Mouse (Mus musculus): ENCODE data around the gene Ppp1r16b.

Gene Ppp1r16b

DNA sequence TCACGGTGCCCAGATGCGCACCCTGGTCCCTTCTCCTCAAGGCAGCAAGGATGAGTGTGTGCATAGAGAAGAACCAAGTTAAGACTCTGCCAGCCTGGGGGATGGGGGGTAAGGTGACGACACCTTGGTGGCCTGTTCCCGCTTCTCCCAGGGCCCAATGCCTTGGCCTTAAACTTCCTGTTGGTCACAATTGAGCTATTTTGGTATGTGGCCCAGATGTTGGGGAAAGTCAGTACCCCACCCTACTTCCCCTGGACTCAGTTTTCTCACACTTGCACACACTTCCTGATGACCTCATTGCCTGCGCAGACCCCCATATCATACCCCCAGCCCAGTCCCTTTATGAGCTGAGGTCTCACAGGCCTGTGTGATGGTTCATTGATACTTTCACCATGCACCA is 23.9 kb downstream of the Ppp1r16b start:
- 80% methylated on average over 5 of the region's 5 CpGs for WGBS

DNA sequence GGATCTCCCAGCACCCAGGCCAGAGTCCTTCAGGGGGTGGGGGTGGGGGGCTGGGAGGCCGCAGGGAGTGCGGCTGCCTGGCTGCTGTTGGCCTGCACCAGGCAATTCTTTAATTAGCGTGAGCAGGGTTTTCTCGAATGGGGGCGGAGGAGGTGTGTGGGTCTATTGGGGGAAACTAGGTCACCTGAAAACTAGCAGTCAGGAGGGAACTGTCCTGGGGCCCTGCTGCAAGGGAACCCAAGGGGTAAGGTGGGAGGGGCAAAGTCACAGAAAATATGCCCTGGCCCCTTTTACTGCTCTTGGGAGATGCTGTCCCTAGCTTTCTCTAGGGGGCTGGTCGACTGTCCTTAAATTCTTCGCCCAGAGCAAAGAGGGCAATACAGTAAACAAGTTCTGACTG is 24.4 kb downstream of the Ppp1r16b start:
- 28% methylated on average over 7 of the region's 7 CpGs for WGBS

DNA sequence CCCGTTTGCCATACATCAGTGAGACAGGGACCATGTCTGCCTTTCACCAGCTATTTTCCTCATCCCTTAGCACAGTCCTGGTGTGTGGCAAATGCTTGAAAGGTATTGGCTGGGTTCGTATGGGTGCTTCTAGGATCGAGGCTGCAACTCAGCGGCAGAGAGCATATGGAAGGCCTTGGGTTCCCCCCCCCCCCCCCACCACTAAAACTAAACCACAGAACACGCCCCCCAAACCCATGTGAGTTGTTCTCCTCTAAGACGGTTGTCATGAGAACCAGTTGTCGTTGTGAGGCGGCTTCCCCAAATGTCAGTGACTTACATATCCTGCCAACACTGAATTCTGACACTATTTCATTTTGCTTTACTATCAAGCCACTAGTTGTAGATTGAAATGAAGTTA is 24.9 kb downstream of the Ppp1r16b start:
- WGBS: 24% methylated on average over 8 of the region's 8 CpGs

DNA sequence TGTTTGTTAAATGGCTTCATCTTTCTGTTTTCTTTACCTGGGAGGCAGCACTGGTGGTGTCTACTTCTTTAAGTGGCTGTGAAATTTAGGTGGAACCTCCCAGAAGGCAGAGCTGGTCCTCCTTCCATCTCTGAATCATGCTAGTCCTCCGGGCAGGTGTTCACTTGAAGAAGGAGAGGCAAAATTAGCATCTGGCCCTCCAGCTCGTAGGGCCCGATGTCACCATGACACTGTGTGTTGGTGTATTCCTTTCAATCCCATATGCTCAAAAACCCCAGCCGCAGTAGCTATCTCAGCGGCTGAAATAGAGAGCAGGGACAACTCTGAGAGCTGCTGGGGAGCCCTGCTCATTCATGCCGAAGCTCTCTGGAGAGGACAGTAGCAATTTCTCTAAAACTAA is 27.0 kb downstream of the Ppp1r16b start:
- 34% methylated on average over 6 of the region's 6 CpGs for WGBS

DNA sequence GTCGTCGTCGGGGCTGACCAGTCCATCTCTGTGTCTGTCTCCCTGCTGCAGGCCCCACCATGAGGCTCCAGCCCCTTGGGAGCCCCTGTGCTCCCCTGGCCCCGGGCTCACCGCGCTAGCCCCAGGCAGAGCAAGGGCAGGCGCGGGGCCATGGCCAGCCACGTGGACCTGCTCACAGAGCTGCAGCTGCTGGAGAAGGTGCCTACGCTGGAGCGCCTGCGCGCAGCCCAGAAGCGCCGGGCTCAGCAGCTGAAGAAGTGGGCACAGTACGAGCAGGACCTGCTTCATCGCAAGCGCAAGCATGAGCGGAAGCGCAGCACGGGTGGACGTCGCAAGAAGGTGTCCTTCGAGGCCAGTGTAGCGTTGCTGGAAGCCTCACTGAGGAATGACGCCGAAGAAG is 30.6 kb downstream of the Ppp1r16b start:
- WGBS: 72% methylated on average over 27 of the region's 27 CpGs

DNA sequence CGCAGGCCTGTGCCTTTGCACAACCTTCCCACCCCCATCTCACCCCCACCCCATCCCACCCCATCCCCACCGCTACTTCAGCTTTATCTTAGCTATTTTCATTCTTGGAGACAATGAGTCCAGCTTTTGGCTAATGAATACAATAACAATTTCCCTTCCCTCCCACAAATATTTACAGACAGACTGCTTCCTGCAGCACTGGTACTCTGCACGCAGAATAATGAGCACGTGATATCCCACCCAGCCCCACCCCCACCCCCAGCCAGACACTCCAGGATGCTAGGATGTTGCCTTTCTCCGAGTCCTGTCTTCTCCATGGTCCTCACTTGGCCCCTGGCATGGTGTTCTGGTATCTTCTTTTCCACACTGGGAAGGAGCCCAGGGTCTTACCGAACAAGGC is 31.3 kb downstream of the Ppp1r16b start:
- 77% methylated on average over 6 of the region's 6 CpGs for WGBS

DNA sequence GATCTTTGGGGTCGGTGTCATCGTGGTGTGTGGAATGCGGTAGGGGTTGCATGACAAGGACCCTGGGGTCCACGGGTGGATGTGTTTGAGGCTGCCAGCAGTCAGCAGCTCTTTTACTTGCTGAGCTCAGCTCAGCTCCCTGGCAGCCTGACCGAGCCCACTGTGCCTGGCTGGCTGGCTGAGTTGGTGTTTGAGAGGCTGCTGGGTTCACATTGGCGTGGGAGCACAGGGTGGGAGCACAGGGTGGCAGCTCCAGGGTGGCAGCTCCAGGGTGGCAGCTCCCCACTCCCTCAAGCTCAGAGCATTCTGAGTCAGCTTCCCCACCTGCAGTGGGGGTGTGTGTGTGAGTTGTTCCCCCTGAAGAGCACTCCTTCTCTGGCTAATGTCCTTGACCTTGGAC is 34.7 kb downstream of the Ppp1r16b start:
- 57% methylated on average over 6 of the region's 6 CpGs for WGBS

DNA sequence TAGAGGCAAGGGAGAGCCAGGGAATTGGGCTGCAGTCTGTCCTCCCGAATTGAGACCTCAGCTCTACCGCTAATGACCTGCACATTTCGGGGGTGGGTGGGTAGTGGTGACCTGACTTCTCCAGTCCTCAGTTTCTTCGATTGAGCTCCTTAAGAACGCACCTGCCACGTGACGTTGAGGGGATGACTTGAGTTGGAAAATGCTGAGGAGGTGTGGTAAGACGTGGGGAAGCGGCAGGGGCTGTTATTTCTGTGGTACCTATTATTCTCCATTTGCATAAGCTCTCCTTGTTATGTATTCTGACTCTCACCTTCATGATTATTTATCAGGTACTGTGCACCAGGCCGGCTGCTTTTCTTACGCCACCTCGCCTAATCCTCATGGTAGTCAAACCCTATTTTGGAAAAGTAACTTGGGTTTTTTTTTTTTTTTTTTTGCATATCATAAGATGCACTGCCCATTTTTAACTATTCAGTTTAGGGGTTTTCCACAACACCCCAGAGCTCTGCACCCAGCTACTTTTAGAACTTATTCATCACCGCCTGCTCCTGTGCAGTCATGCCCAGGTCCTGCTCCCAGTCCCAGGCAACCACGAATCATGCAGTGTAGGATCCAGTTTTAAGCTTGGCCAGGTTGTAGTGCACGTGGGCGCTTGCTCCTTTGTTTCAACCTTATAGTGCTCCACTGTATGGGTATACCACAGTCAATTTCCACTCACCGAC is 35.5 kb downstream of the Ppp1r16b start:
- 78% methylated on average over 17 of the region's 17 CpGs for WGBS

DNA sequence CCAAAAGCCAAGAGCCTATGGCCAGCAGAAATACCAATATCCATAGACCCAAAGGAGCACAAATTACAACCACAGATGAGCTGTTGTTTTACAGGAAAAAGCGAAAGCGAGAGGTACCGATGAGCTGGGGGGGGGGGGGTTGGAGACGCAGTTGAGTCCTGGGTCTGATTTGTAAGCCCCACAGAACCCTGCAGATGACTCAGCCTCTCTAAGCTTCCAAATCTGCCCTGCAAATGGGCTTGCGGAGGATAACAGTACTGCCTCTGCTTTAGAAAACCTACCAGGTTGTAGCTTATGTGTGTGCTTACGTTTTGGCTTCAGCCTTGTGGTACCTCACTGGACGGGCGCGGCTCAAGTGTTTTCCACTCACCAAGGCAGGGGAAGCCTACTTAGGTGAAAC is 36.3 kb downstream of the Ppp1r16b start:
- 55% methylated on average over 9 of the region's 9 CpGs for WGBS

DNA sequence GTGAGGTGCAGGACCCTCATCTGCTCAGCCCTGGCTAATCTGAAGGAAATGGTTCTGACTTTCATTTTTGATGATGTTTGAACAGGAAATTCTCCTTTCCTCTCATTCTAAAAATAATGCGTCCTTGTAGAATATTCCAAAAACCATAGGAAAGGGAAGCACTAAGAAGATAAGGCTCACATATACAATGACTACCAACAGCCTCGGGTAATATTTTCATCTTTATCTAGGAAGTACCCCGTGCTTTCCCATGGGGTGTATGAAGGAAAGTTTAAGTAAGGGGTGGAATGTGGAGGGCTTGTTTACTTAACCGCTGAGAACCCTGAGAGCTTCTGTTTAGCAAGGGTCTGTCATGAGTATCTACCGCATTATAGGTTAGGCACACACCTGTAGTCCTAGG is 37.0 kb downstream of the Ppp1r16b start:
- WGBS: 62% methylated on average over 5 of the region's 5 CpGs

DNA sequence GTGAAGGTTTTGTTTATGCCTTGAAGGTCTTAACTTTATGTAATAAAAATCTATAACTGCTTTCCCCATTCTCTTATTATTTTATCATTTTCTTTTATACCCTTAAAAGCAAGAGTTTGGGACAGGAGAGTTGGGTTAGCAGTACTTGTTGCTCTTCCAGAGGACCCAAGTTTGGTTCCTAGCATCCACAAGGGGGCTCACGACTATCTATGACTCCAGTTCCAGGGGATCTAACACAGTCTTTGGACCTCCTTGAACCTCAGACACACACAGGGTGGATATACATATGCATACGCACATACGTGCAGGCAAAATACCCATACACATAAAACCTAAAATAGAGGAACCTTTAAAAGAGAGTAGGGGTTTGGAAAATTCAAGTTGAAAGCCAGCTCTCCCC is 39.5 kb downstream of the Ppp1r16b start:
- 70% methylated on average over 3 of the region's 3 CpGs for WGBS

DNA sequence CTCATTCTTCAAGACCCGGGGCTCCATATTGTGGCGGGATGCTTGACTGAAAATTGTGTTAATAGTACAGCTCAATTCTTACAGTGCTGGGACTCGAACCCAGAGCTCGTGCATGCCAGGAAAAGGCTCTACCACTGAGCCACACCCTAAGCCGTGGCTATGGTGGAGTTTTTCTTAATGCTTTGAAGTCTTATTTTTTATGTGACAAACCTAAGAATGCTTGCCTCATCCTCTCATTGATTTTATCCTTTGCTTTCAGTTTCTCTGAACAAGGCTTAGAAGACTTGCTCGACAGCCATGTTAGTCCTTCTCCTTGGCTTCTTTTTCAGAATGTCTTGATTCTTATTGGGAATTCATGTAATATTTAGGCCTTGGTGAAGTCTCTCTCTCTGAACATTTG is 40.3 kb downstream of the Ppp1r16b start:
- 87% methylated on average over 6 of the region's 6 CpGs for WGBS

DNA sequence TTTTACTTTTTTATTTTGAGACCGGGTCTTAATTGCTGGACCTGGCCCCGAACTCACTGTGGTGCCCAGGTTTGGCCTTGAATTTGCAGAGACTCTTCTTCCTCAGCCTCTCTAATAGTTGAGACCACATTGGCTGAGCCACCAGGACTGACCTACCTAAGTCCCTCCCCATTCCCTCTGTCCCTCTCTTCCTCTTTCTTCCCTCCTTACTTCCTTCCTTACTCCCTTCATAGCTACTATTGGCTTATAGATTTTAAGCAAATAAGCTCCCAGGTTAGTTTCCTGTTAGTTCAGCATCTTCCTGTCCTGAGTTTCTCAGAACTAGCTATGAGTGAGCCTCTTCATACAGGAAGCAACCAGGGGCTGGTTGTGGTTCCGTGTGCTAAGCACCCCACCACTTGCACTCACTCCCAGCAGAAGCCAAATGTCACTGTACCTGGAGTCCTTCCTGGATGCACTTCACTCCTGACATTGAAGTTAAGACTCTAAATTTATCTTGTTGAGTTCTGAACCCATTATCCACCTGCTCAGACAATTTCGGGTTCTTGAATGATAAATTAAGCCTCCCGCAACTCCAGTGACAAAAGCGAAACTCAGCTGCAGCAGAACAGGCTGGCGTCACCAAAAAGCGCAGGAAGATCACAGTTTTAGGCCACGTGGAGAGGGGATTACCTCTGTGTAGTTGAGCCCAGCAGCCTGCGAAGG is 41.7 kb downstream of the Ppp1r16b start:
- WGBS: 77% methylated on average over 10 of the region's 10 CpGs

DNA sequence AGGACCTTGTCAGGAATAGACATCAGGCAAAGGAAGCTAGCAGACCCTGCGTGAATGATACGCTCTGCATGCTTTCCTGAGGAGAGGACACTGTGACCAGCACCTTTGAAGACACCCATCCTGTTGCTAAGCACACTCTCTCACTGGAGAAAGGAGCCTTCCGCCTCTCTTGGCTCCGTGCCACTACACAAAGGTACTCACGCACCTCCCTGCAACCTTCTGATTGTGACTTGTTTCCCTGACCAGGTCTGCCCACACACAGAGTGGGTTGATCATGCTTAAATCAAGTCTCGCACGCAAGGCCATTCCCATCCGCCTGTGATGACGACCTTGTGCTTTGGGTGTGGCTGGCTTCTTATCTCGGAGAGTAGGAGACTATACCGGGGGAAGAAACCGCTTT is 42.9 kb downstream of the Ppp1r16b start:
- 69% methylated on average over 12 of the region's 12 CpGs for WGBS

DNA sequence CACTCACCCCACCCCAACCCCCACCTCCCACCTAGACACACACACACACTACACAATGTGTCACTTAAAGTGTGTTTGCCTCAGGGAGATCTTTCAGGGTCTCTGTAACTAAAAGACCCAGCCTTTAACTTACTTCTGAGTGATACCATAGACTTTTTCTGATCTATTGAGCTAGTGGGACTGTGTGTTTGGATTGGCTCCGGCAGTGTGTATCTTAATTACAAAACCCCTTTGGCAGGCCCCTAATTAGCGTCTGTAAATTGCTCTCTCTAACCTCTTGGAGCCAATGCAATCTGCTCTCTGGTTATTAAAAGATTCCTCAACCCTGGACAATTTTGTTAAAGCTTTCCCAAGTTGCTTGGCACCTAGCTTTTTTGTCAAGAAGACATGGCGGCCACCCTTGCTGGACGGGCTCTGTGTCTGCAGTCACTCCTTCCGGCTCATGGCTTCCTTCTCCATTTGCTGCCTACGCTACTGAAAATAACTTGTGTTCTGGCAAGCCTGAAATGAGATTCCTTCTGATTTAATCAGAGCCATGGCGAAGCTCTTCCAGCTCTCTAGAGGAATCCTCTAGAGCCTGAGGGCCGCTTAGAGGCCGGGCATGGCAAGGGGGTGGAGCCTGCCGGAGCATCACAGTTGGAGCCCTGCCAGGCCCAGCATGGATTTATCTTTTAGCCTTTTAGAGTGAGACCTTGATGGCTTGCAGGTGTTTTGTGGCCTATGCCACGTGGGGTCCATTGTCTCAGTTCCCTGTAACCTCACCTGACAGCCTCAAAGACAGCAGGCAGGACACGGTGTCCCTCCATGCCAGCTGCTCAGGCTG is 46.9 kb downstream of the Ppp1r16b start:
- 12% methylated on average over 12 of the region's 12 CpGs for WGBS

DNA sequence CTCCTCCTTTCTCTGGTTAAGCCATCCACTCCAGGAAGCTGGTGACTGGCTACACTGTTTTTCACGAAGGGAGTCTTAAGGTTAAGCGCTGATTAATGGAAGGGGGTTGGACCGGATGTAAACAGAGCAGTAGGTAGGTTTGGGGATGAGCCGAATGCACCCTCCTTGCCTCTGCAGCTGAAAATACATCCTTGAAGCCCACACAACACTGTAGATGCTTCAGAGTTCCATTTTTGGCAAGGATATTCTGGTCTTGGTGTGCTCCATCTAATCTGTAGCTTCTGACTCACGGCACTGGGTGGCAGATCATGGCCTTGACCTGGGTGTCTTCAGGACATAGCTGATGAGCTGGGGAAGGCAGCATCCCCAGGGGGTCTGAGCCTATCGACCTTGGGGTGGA is 49.6 kb downstream of the Ppp1r16b start:
- 48% methylated on average over 6 of the region's 6 CpGs for WGBS

DNA sequence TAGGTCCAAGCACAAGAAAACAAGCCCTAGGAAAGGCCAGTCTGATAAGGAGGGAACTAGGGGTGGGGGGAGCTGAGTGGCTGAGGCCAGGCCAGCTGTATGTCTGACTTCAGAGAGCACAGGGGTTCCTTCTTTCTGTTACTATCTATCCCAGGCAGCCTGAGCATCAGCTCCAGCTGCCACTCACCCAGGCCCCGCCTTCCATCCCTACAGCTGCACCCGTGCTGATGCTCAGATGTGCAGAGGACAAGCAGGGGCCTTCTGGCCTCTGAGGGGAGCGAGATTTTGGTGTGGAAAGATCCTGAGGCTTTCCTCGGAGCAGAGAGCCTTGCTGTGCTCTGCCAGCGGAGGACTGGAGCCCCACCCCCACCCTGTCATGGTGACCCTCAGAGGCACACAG is 50.9 kb downstream of the Ppp1r16b start:
- 51% methylated on average over 5 of the region's 5 CpGs for WGBS

DNA sequence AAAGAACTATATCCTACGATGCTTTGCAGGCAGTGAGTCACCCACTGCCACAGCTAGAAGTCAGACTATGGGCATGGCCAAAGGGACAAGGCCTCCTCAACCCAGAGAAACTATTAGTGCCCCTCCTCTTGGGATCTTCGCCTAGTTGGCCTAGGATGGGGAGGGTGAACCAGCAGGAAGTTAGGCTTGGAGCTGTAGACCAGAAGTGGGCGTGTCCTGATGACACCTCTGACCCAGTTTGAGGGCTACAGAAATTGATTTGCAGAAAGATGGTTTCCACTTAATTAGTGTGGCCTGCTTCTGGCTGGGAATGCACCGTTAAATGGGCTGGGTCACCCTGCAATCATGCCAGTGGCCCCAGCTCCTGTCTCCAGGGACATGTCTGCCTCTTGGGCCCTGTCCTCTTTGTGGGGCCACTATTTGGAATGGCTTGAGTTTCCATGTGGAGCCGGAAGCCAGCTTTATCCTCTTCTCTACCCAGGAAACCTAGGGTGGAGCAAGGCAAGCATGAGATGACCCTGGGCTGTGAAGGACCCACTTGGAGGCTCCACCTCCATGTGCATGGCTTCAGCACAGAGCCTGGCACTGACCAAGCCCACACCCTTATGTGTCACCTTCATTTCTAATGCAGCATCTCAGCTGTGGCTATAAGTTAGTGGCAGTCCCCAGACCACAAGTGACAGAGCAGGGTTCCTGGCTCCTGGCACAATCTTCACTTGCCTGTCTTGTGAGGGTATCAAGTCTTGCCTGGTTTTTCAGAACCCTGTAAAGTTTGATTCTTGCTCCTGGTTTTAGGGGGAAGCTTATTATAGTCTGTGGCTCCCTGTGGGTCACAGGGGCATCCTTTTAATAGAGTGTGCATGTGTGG is 52.6 kb downstream of the Ppp1r16b start:
- WGBS: 70% methylated on average over 5 of the region's 5 CpGs

DNA sequence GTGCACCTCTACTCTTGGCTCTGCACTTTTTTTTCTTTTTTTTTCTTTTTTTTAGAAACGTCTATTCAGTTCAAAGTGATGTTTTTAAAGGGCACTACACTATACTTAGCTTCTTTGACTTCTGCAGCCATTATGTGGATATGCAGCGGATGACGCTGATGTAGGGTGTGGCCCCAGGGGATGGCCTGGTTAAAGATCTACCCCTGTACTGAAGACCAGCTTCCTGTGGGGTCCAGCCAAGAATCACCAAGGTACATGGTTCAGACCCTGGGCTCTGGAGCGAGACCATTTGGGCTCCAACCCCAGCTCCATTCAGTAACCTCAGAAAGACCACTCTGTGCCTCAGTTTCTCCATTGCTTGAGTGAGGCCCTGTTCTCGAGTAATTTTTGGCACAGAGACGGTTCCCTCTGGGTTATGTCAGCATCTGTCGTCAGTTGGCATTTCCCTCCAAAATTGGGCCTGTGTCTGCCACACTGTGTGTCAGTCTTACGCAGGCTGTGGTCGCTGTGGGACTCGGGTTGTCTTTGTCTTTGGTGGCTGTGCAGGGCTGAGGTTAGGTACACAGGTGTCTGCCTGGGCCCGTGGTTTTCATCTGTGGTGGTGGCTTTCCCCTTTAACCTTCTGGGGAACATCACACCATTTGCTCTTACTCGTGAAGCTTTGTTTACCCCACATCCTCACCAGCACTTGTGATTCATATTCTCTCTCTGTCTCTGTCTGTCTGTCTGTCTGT is 53.8 kb downstream of the Ppp1r16b start:
- WGBS: 64% methylated on average over 12 of the region's 12 CpGs

DNA sequence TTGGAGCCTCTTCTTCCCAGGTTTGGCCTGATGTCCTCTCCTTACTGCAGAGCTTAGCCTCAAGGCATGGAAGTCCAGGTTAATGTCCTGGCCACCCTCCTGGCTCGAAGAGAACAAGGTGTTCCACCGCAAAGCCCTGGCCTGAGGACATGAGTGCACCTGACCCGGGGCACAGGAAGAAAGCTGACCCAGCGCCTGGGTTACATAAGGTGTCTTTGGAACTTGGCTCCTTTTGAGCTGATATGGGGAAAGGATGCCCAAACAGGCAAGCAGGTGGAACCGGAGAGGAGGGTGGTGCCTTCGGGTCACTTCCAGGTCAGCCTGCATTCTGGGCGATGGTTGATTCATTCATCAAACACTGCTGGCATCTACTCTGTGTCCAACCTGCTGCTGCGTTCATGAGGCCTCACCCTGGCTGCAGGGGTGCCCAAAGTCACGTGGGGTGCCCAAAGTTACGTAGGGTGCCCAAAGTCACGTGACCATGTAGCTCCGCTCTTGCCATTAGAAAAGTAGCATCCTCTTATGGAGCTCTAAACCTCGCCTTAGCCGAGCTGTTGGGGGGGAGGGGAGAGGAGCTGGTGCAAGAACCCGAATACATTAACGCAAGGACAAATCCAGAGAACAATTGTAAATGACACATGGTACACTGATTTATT is 55.6 kb downstream of the Ppp1r16b start:
- 72% methylated on average over 16 of the region's 16 CpGs for WGBS

DNA sequence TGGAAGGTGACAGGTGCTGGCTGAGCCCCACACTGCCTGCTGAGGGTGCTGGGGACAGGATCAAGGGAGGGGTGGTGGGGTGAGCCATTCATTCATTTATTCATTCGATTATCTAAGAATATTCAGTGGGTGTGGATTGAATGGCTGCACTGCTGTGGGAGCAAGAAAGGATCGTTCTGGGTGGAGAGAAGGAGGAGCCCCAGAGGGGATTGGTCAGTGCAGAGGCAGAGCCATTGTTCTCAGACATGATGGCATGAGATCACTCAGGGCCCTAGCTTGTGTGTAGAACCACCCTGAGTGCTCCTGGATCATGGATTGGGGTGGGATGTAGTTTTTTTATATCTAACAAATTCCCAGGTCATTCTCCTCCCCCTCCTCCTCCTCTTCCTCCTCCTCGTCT is 56.3 kb downstream of the Ppp1r16b start:
- WGBS: 40% methylated on average over 3 of the region's 3 CpGs
